Mouse (Mus musculus) heart, adult 2 months (tissue): ENCODE data around the gene Gm20388. TPM values are rescaled to one million over a fixed set of nuclear protein-coding genes. Genes with fewer than 3 reads are reported as not detected.
A peak's percentile ranks its signal among the peaks of the same experiment; 100 is the strongest.

ENCODE experiments used
- DNase-seq, 2 experiments: peaks; one replicate each; pipeline ENCODE4 v3.0.0; 2021
- H3K27ac ChIP-seq: fragments of 200-600 bp; 2 replicates; pipeline ENCODE4 v1.8.1; 2022
- H3K27me3 ChIP-seq: fragments of 200-500 bp; 2 replicates; pipeline ENCODE4 v1.6.1; 2012; ENCODE audit warnings: mild to moderate bottlenecking, low read length, inconsistent platforms, mixed read lengths; ENCODE audit not compliant: control insufficient read depth, insufficient read depth
- H3K36me3 ChIP-seq: fragments of 200-500 bp; 2 replicates; pipeline ENCODE4 v1.6.1; 2012; ENCODE audit warnings: low read length, inconsistent platforms; ENCODE audit not compliant: control insufficient read depth, insufficient read depth
- H3K4me1 ChIP-seq: fragments of 200-500 bp; 2 replicates; pipeline ENCODE4 v1.6.1; 2011; ENCODE audit warnings: low read length; ENCODE audit not compliant: control insufficient read depth, insufficient read depth
- H3K4me3 ChIP-seq: fragments of 200-600 bp; 2 replicates; pipeline ENCODE4 v1.8.1; 2022
- H3K79me2 ChIP-seq: fragments of 200-500 bp; replicated peaks from 2 replicates; pipeline ENCODE4 v1.6.1; 2012; ENCODE audit warnings: mild to moderate bottlenecking, inconsistent platforms, low read length, moderate library complexity, mixed read lengths; ENCODE audit not compliant: control insufficient read depth, insufficient read depth
- H3K9ac ChIP-seq: fragments of 200-500 bp; 2 replicates; pipeline ENCODE4 v1.6.1; 2012; ENCODE audit warnings: low read depth, mild to moderate bottlenecking, control low read depth, inconsistent platforms, low read length, mixed read lengths
- CTCF ChIP-seq: fragments of 200-600 bp; IDR thresholded peaks from 2 replicates; pipeline ENCODE4 v1.8.1; 2022; ENCODE audit warnings: antibody characterized with exemption, mild to moderate bottlenecking, moderate library complexity
- EP300 ChIP-seq: fragments of 200-500 bp; IDR thresholded peaks from 2 replicates; pipeline ENCODE4 v1.6.1; 2011; ENCODE audit warnings: low read depth, low read length, control low read depth; ENCODE audit not compliant: insufficient read depth
- POLR2A ChIP-seq: fragments of 200-500 bp; IDR thresholded peaks from 2 replicates; pipeline ENCODE4 v1.6.1; 2011; ENCODE audit warnings: mild to moderate bottlenecking, low read depth, low read length, control low read depth; ENCODE audit not compliant: insufficient read depth
- WGBS: fragments of 180-500 bp; shearing (Covaris S2); methylation state at CpG from one replicate; pipeline ENCODE4 v1.1.7; 2018; 5-methylcytosine and 5-hydroxymethylcytosine counted together
- intact Hi-C: fragments of 180-260 bp; cut with DNase I; formaldehyde crosslinking; loops from one replicate; pipeline ENCODE4 v1.15.1; 2025
- polyA plus RNA-seq: library from polyadenylated mRNA; depleted of rRNA; stranded (reverse); fragments of >200 nt; gene quantifications from 2 replicates; pipeline ENCODE4 v1.2.3, GENCODE M21; 2012
- total RNA-seq, 2 experiments: library from RNA; stranded (reverse); gene quantifications; 2 replicates each; pipeline ENCODE4 v1.2.3; 2021

The Gm20388 gene
- total and polyA plus RNA-seq, 3 experiments = 1.8 to 32.3 TPM; not detected in 1

DNA sequence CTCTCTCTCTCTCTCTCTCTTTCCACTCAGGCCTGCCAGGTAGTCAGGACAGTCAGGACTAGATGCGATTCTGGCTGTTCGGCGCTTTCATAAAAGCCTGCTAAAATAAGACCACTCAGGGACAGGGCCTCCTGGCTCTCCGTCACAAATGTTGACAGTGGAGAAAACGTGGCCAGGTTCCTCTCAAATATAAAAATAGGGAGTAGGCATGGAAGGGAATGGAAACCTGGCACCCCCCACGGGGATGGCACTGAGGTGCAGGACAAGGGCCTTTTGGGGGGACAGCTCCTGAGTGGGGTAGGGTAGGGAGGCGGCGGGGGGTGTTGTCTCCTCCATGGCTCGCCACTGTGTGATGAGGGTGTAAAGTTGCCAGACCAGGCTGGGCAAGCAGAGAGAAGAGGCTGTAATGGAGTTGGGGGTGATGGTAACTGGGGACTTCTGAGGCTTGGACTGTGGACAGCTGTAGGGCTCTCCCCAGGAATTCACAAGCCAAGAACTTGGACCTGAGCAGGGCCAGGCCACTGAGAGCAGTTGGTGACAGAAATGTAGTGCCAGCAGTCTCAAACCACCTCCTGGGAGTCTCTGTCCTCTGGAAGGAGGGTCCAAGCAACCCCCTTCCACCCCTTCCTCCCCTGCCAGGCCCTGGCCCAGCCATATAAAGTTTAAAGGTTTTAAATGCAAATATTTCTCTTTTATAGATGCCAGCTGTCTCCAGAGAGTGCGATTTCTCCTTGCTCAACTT lies 621.3 kb downstream of the Gm20388 start:
- intact Hi-C loops = no loop called here
- WGBS = 62% methylated on average over 10 of the region's 10 CpGs
- no peak for TF ChIP-seq CTCF
- TF ChIP-seq POLR2A = no peak
- H3K27ac ChIP-seq = peak overlapping the region; percentile 15; the same call in 1 of the 2 replicates
- H3K4me1 ChIP-seq = peaks cover 6% of the 10 kb centered on the region
- no peak for DNase-seq
- 0 out of 2 replicates have a peak overlapping the region, but pooled peaks have one; percentile 14 for H3K9ac ChIP-seq
- no peaks in the 10 kb centered on the region for H3K27me3 ChIP-seq
- H3K4me3 ChIP-seq = no peak overlapping the region
- no peaks in the 10 kb centered on the region for H3K36me3 ChIP-seq
- no peaks in the 10 kb centered on the region for H3K79me2 ChIP-seq

DNA sequence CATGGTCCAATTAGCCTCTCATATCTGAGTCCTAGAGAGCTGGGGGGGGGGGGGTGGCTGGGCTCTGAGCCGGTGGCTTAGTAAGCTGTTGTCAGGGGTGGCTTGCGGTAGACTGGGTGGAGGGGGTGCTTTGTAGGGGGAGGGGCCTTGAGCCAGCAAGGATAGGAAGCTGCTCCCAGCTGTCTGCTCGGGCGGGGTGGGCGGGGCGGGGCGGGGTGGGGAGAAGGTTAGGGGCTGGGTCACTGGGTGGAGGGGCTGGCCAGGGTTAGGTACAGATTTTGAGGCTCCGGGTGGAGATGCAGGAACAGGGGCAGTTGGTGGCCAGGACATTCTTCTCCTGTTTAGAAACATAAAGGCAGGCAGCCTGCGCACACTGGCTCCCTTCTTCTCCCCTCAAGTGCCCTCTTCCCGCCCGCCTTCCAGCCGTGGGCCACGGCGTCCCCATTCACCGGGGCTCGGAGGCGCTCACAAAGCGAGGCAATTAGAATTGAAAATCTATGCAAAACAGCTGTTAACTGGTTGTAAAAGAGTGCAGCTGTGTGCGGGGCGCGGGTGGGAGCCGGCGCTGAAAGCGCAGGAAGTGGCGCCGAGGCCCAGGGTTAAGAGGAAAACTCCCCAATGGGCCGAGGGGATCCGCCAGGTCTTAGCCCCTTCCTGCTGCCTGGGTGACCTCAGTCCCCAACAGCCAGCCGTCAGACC lies 622.0 kb downstream of the Gm20388 start:
- H3K27me3 ChIP-seq = no peaks in the 10 kb centered on the region
- WGBS = 25% methylated on average over 26 of the region's 29 CpGs
- H3K4me1 ChIP-seq = peaks cover 6% of the 10 kb centered on the region
- intact Hi-C loops = no loop called here
- TF ChIP-seq EP300 (no peak), CTCF (no peak), POLR2A (no peak)
- H3K9ac ChIP-seq = no peak overlapping the region; the same call in 1 of the 2 replicates
- DNase-seq = no peak
- H3K4me3 ChIP-seq = no peak overlapping the region
- H3K27ac ChIP-seq = no peak overlapping the region
- H3K79me2 ChIP-seq = no peaks in the 10 kb centered on the region
- H3K36me3 ChIP-seq = no peaks in the 10 kb centered on the region

DNA sequence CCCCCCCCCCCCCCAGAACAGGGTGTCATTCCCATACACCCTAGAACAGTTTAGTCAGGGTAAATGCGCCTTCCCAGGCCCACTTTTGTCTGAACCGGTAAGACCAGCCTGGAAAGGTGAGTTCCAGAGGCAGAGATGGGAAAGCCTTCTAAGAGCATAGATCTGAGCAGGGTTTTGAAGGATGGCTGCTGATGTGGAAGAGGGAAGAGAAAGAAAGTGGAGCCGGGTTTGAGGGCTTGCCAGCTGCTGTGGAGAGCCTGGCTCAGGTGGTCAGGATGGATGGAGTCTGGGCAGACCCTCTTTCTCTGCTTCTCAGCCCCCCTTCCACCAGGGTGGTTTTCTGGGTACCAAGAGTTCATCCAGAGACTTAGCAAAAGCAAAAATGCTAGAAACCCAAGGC lies 622.7 kb downstream of the Gm20388 start:
- Histone ChIP-seq H3K27me3 (no peaks in the 10 kb centered on the region), H3K27ac (no peak overlapping the region), H3K36me3 (no peaks in the 10 kb centered on the region), H3K4me1 (peaks cover 6% of the 10 kb centered on the region), H3K4me3 (no peak overlapping the region), H3K79me2 (no peaks in the 10 kb centered on the region), H3K9ac (no peak overlapping the region)
- intact Hi-C loops = no loop called here
- no peak for TF ChIP-seq POLR2A
- no peak for TF ChIP-seq EP300
- 86% methylated on average over 3 of the region's 3 CpGs for WGBS
- no peak for DNase-seq

DNA sequence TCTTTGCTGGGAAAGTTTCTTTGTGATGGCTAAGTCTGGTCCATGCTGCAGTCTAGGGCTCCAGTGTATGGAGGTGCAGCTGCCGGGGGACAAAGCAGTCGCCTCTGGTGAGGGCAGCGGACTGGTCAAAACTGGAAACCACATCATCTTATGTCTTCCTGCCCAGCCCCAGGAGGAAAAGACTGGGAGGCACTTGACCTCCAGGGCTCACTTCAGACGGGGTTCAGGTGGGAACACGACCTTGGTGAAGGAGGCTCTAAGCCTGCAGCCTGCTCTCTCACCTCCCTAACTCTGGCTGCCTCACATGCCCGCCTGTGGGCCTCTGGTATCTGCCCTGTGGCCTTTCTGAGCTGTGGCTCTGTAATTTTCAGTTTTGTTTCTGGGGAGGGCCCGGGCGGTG lies 623.4 kb downstream of the Gm20388 start:
- Histone ChIP-seq H3K36me3 (no peaks in the 10 kb centered on the region), H3K27me3 (no peaks in the 10 kb centered on the region), H3K9ac (no peak overlapping the region), H3K79me2 (no peaks in the 10 kb centered on the region), H3K4me1 (peaks cover 7% of the 10 kb centered on the region), H3K27ac (no peak overlapping the region), H3K4me3 (no peak overlapping the region)
- 55% methylated on average over 8 of the region's 8 CpGs for WGBS
- intact Hi-C loops = loop anchor here (2.0 kb wide), 2 partner anchors 207 to 253 kb away; no protein-coding TSS in a partner anchor
- DNase-seq = no peak
- TF ChIP-seq EP300 (no peak), CTCF (no peak), POLR2A (no peak)

DNA sequence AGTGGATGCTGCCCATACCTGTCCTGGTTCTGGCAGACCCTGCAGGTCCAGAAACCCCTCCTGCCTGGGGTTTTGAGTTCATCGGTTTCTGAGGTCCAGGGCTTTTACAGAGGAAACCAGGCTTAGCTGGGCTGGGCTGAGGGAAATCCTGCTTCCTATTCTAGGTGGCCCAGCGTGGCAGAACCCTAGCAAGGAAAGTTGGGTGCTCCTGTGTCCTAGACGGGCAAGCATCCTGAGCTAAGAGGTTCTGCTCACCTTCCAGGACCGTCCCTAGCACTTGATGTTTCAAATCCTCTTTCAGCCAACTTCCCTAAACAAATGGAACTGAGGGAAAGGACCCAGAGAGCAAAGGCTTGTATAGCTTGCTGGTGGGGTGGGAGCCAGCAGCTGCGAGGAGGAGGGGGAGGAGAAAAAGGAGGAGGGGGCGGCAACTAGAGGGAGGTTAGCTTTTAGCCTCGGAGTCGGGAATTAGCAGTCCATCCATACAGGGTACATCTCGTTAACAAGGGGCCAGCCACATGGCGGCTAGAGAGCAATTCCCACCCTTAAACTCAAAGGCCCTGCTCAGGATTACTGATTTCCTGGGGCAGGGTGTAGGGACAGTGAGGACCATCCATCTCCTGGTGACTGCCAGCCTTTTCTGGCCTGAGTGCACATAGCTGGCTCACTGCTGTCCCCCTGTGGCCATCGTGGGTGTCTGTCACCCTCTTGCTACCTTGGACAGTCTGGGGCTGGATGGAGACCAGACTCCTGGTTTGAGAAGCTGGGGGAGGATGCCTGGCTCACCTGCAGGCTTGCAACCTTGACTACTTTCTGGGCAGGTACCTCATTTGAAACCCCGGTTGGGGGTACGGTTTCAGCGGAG lies 624.1 kb downstream of the Gm20388 start:
- no peak overlapping the region for H3K27ac ChIP-seq
- peak; percentile 83 to 86 for DNase-seq
- H3K4me3 ChIP-seq = no peak overlapping the region
- H3K27me3 ChIP-seq = no peaks in the 10 kb centered on the region
- intact Hi-C loops = loop anchor here (1.0 to 5.0 kb wide), 6 partner anchors 46 to 307 kb away; partner anchors contain the start of gene Gse1
- H3K79me2 ChIP-seq = no peaks in the 10 kb centered on the region
- H3K9ac ChIP-seq = no peak overlapping the region
- WGBS = 31% methylated on average over 14 of the region's 14 CpGs
- TF ChIP-seq POLR2A (no peak), EP300 (peak; percentile 99), CTCF (no peak; the same call in 1 of the 2 replicates)
- peaks cover 9% of the 10 kb centered on the region for H3K4me1 ChIP-seq
- no peaks in the 10 kb centered on the region for H3K36me3 ChIP-seq
